Comparison of ENCODE assay signal across 9 mouse cellular contexts in genomic region chr10:87861104-87861455, GRCm38 (mm10). TPM values are rescaled to one million over a fixed set of nuclear protein-coding genes. Genes with fewer than 3 reads are reported as not detected.
DNase-seq lines count a peak whose midpoint lies in the region; ATAC-seq and TF ChIP-seq lines count a peak whose summit lies in the region.
"Had no signal": no experiment of that assay in that cellular context is flagged by ENCODE, and none has a peak within 500 bp of the region (broad histone marks: within the 10 kb centered on the region; RNA-seq: fewer than 3 reads in every experiment).

No protein-coding gene starts in this region.

- intact Hi-C loops in left cerebral cortex, postnatal 36 days (cut with DNase I): no loop called here

- ATAC-seq in forebrain, embryonic 11.5 days (replicated peaks; ENCODE audit: low FRiP score): no peak; the same call in 1 of the 2 replicates
- no peak for ATAC-seq in limb, embryonic 12.5 days (ENCODE audit: insufficient number of reproducible peaks, insufficient read depth, low FRiP score, low TSS enrichment, low read depth)

- peak overlapping the region; percentile 93 for H3K9ac ChIP-seq in liver, adult 2 months (ENCODE audit: low read depth, low read length)
- peak overlapping the region; percentile 48; the same call in 1 of the 2 replicates for H3K9ac ChIP-seq in forebrain, embryonic 11.5 days (ENCODE audit: low read length)
- peak overlapping the region; percentile 63 for H3K9ac ChIP-seq in limb, embryonic 12.5 days (replicated peaks)

- TF ChIP-seq POLR2A in liver, adult 2 months (IDR thresholded peaks at IDR 0.05; ENCODE audit: extremely low read depth, insufficient read depth, low read length): no peak
- TF ChIP-seq POLR2A in olfactory bulb, adult 2 months (IDR thresholded peaks at IDR 0.05; ENCODE audit: insufficient read depth, low read depth, low read length): no peak

- H3K79me2 ChIP-seq in liver, adult 2 months (ENCODE audit: control insufficient read depth, insufficient read depth, low read length): peaks cover 8% of the 10 kb centered on the region; the same call in 1 of the 2 replicates

- peak overlapping the region; percentile 79 for H3K4me3 ChIP-seq in liver, adult 2 months (ENCODE audit: insufficient read depth, low read depth, low read length)
- peak overlapping the region; percentile 41 for H3K4me3 ChIP-seq in forebrain, embryonic 11.5 days (ENCODE audit: low read depth, low read length)
- H3K4me3 ChIP-seq in limb, embryonic 12.5 days (replicated peaks): peak overlapping the region; percentile 47
- peak overlapping the region; percentile 42 for H3K4me3 ChIP-seq in olfactory bulb, adult 2 months (ENCODE audit: insufficient read depth, low read depth, low read length)

- peak; percentile 74 for DNase-seq in liver, adult 2 months (ENCODE audit: extremely low read depth, low read depth, low spot score)
- no peak for DNase-seq in liver
- no peak for DNase-seq in forebrain, embryonic 11.5 days (ENCODE audit: low spot score)
- DNase-seq in right cerebral cortex, postnatal 4 days: no peak
- DNase-seq in left cerebral cortex, postnatal 36 days (ENCODE audit: low spot score in 2 of 2): no peak
- DNase-seq in cerebellum, adult 18-20 months: no peak
- DNase-seq: cerebellum, adult 9-11 months had no signal

- peaks cover 23% of the 10 kb centered on the region for H3K36me3 ChIP-seq in liver, adult 2 months (ENCODE audit: control insufficient read depth, insufficient read depth, low read length)
- no peaks in the 10 kb centered on the region for H3K36me3 ChIP-seq in forebrain, embryonic 11.5 days (ENCODE audit: control insufficient read depth, insufficient read depth, low read length)
- H3K36me3 ChIP-seq in limb, embryonic 12.5 days: no peaks in the 10 kb centered on the region

- no peaks in the 10 kb centered on the region for H3K9me3 ChIP-seq in forebrain, embryonic 11.5 days (ENCODE audit: control insufficient read depth, low read length)
- no peaks in the 10 kb centered on the region for H3K9me3 ChIP-seq in limb, embryonic 12.5 days

- peak overlapping the region; percentile 89 for H3K27ac ChIP-seq in liver, adult 2 months (replicated peaks; ENCODE audit: insufficient read depth, low read depth, low read length)
- no peak overlapping the region for H3K27ac ChIP-seq in forebrain, embryonic 11.5 days (ENCODE audit: low read depth, low read length)
- H3K27ac ChIP-seq in limb, embryonic 12.5 days: peak overlapping the region; percentile 90
- 0 out of 2 replicates have a peak overlapping the region, but pooled peaks have one; percentile 22 for H3K27ac ChIP-seq in olfactory bulb, adult 2 months (ENCODE audit: insufficient read depth, low read depth, low read length)

- TF ChIP-seq CTCF in liver, adult 2 months (IDR thresholded peaks at IDR 0.05; ENCODE audit: low read depth, low read length): no peak
- no peak for TF ChIP-seq CTCF in olfactory bulb, adult 2 months (IDR thresholded peaks at IDR 0.05; ENCODE audit: insufficient read depth, low read depth, low read length)

- peak overlapping the region; percentile 71 for H3K4me2 ChIP-seq in forebrain, embryonic 11.5 days (ENCODE audit: low read depth, low read length, severe bottlenecking)
- peak overlapping the region; percentile 78 for H3K4me2 ChIP-seq in limb, embryonic 12.5 days

- WGBS in liver, adult 2 months: 15% methylated on average over 6 of the region's 6 CpGs
- 56% methylated on average over 6 of the region's 6 CpGs for WGBS in forebrain, embryonic 11.5 days
- 50% methylated on average over 6 of the region's 6 CpGs for WGBS in limb, embryonic 12.5 days
- WGBS in olfactory bulb, adult 2 months: 70% methylated on average over 6 of the region's 6 CpGs

- H3K4me1 ChIP-seq in liver, adult 2 months (ENCODE audit: control insufficient read depth, insufficient read depth, low read length): peaks cover 31% of the 10 kb centered on the region
- H3K4me1 ChIP-seq in forebrain, embryonic 11.5 days (replicated peaks; ENCODE audit: control insufficient read depth, insufficient read depth, low read length): peaks cover 9% of the 10 kb centered on the region
- peaks cover 76% of the 10 kb centered on the region for H3K4me1 ChIP-seq in limb, embryonic 12.5 days (replicated peaks)
- H3K4me1 ChIP-seq in olfactory bulb, adult 2 months (ENCODE audit: control insufficient read depth, insufficient read depth, low read length): peaks cover 9% of the 10 kb centered on the region

- H3K27me3 ChIP-seq in liver, adult 2 months (ENCODE audit: control insufficient read depth, insufficient read depth, low read length): no peaks in the 10 kb centered on the region
- no peaks in the 10 kb centered on the region for H3K27me3 ChIP-seq in forebrain, embryonic 11.5 days (ENCODE audit: control insufficient read depth, insufficient read depth, low read length)
- peaks cover 60% of the 10 kb centered on the region for H3K27me3 ChIP-seq in limb, embryonic 12.5 days

RNA-seq across cellular contexts. Expression of gene Igf1, which starts 3.0 kb away (rescaled TPM):
- 244 and 252 TPM in 2 replicates for total RNA-seq in liver, adult 2 months (2014; rRNA removed)
- polyA plus RNA-seq in liver, adult 2 months (2012; rRNA removed): 1,223 and 1,483 TPM in 2 replicates
- 21.1 and 23.7 TPM in 2 replicates for polyA plus RNA-seq in forebrain, embryonic 11.5 days (2014; fragmentation: Nextera tagmentation; extraction: Ambion mirVana)
- 23.8 and 28.7 TPM in 2 replicates for polyA plus RNA-seq in limb, embryonic 12.5 days (2016; fragmentation: Nextera tagmentation; extraction: Ambion mirVana)
- polyA plus RNA-seq in olfactory bulb, adult 2 months (2012; ENCODE audit: insufficient read depth, insufficient read length, low replicate concordance, missing spikeins): 278 TPM in 1 of 2 replicates, not detected in the other
- total RNA-seq in left cerebral cortex, postnatal 36 days (2021): 1 to 10 TPM; 8.1 to 8.8 TPM
